Mouse (Mus musculus): ENCODE measurements around the gene Dnase1l2. TPM values are rescaled to one million over a fixed set of nuclear protein-coding genes. Genes with fewer than 3 reads are reported as not detected.
A peak's percentile ranks its signal among the peaks of the same experiment; 100 is the strongest.
"Not testable (repeated sequence)": the region's sequence is repeated elsewhere in the genome, so short reads cannot be mapped to it uniquely, and the experiment has no call there.

The Dnase1l2 gene
- polyA plus RNA-seq, 1 experiment from 2014 or later: 1.1 TPM

DNA sequence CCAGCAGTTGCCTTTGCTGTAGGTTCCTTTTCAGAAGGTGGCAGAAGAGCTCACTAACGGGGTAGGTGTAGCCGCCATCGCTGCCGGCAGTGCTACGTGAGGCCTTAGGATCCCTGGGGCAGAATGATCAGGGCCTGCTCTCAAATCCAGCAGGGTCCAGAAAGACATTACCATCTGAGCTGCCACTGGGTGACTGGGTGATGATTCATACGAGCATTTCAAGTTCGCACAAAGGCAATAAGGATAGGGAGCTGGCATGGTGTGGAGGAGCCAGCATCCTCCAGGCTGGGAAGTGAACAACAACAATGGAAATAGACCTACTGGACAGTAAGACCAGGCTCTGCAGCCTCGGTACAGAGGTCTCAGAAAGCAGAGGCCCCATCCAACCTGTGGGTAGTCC is 2.5 kb downstream of the Dnase1l2 start:
- 92% methylated on average over 8 of the region's 8 CpGs for WGBS
- peaks cover 15% of the 10 kb centered on the region for H3K36me3 ChIP-seq (replicated peaks; ENCODE audit: control insufficient read depth, insufficient read depth, low read depth, low read length)
- no peak overlapping the region for H3K4me2 ChIP-seq (ENCODE audit: low read depth, low read length)
- H3K27me3 ChIP-seq (ENCODE audit: control insufficient read depth, insufficient read depth, low read length): no peaks in the 10 kb centered on the region
- no peak for ATAC-seq (replicated peaks; ENCODE audit: insufficient number of reproducible peaks, low FRiP score, low TSS enrichment, low read depth)
- no peak overlapping the region for H3K9ac ChIP-seq (replicated peaks; ENCODE audit: low read length)
- H3K27ac ChIP-seq (replicated peaks; ENCODE audit: low read depth, low read length): no peak overlapping the region
- no peak for DNase-seq (ENCODE audit: low spot score)
- H3K4me3 ChIP-seq (ENCODE audit: low read depth, low read length): no peak overlapping the region
- no peaks in the 10 kb centered on the region for H3K9me3 ChIP-seq (replicated peaks; ENCODE audit: control insufficient read depth, low read length)
- no peaks in the 10 kb centered on the region for H3K4me1 ChIP-seq (ENCODE audit: control insufficient read depth, insufficient read depth, low read length)

DNA sequence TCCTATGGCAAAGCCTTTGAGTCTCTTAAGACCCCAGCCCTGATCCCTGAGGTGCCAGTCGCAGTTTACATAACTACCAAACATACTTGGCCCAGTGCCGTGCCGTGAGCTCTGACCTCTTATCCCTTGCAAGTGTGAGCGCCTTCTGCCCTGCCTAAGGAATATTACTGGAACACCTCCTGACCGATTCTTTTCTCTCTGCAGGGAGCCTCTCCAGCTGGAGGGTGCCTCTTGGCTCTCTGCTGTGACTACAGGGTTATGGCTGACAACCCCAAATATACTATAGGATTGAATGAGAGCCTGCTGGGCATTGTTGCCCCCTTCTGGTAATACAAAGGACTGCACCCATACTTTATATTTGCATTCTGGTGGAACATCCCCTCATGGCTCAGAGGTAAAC is 5.9 kb downstream of the Dnase1l2 start:
- H3K4me2 ChIP-seq (ENCODE audit: low read depth, low read length): no peak overlapping the region
- no peaks in the 10 kb centered on the region for H3K4me1 ChIP-seq (ENCODE audit: control insufficient read depth, insufficient read depth, low read length)
- no peak overlapping the region for H3K4me3 ChIP-seq (ENCODE audit: low read depth, low read length)
- no peak overlapping the region for H3K27ac ChIP-seq (replicated peaks; ENCODE audit: low read depth, low read length)
- DNase-seq (ENCODE audit: low spot score) (peak; percentile 65), ATAC-seq (replicated peaks; ENCODE audit: insufficient number of reproducible peaks, low FRiP score, low TSS enrichment, low read depth) (0 out of 2 replicates have a peak, but pooled peaks have one; percentile 53)
- WGBS: 75% methylated on average over 5 of the region's 5 CpGs
- no peak overlapping the region for H3K9ac ChIP-seq (replicated peaks; ENCODE audit: low read length)
- no peaks in the 10 kb centered on the region for H3K27me3 ChIP-seq (ENCODE audit: control insufficient read depth, insufficient read depth, low read length)
- no peaks in the 10 kb centered on the region for H3K9me3 ChIP-seq (replicated peaks; ENCODE audit: control insufficient read depth, low read length)
- H3K36me3 ChIP-seq (replicated peaks; ENCODE audit: control insufficient read depth, insufficient read depth, low read depth, low read length): peaks cover 3% of the 10 kb centered on the region; the same call in 1 of the 2 replicates

GRCm38 (mm10) chr17:24429201-24429983 is 13.5 kb downstream of the Dnase1l2 start:
- ATAC-seq (replicated peaks; ENCODE audit: insufficient number of reproducible peaks, low FRiP score, low TSS enrichment, low read depth) (no peak), DNase-seq (ENCODE audit: low spot score) (no peak)
- Histone ChIP-seq H3K36me3 (replicated peaks; ENCODE audit: control insufficient read depth, insufficient read depth, low read depth, low read length) (peaks cover 5% of the 10 kb centered on the region), H3K4me3 (ENCODE audit: low read depth, low read length) (no peak overlapping the region), H3K9ac (replicated peaks; ENCODE audit: low read length) (no peak overlapping the region), H3K27ac (replicated peaks; ENCODE audit: low read depth, low read length) (no peak overlapping the region), H3K27me3 (ENCODE audit: control insufficient read depth, insufficient read depth, low read length) (no peaks in the 10 kb centered on the region), H3K4me1 (ENCODE audit: control insufficient read depth, insufficient read depth, low read length) (no peaks in the 10 kb centered on the region), H3K4me2 (ENCODE audit: low read depth, low read length) (no peak overlapping the region), H3K9me3 (replicated peaks; ENCODE audit: control insufficient read depth, low read length) (no peaks in the 10 kb centered on the region)
- 90% methylated on average over 14 of the region's 14 CpGs for WGBS

GRCm38 (mm10) chr17:24427170-24427557 is 15.7 kb downstream of the Dnase1l2 start:
- H3K36me3 ChIP-seq (replicated peaks; ENCODE audit: control insufficient read depth, insufficient read depth, low read depth, low read length): peaks cover 11% of the 10 kb centered on the region
- H3K4me2 ChIP-seq (ENCODE audit: low read depth, low read length): peak overlapping the region; percentile 47
- peak overlapping the region; percentile 80; the same call in 1 of the 2 replicates for H3K27ac ChIP-seq (replicated peaks; ENCODE audit: low read depth, low read length)
- no peaks in the 10 kb centered on the region for H3K9me3 ChIP-seq (replicated peaks; ENCODE audit: control insufficient read depth, low read length)
- 6% methylated on average over 8 of the region's 8 CpGs for WGBS
- H3K27me3 ChIP-seq (ENCODE audit: control insufficient read depth, insufficient read depth, low read length): no peaks in the 10 kb centered on the region
- H3K9ac ChIP-seq (replicated peaks; ENCODE audit: low read length): peak overlapping the region; percentile 80
- no peaks in the 10 kb centered on the region for H3K4me1 ChIP-seq (ENCODE audit: control insufficient read depth, insufficient read depth, low read length)
- peak; percentile 26 for DNase-seq (ENCODE audit: low spot score)
- H3K4me3 ChIP-seq (ENCODE audit: low read depth, low read length): peak overlapping the region; percentile 50
- no peak for ATAC-seq (replicated peaks; ENCODE audit: insufficient number of reproducible peaks, low FRiP score, low TSS enrichment, low read depth)

GRCm38 (mm10) chr17:24426471-24427169 is 16.3 kb downstream of the Dnase1l2 start, which contains the start of gene Eci1:
Gene Eci1 (plus strand): TSS chr17:24426641.
- Histone ChIP-seq H3K27ac (replicated peaks; ENCODE audit: low read depth, low read length) (peak within 1 kb of the TSS; percentile 80), H3K36me3 (replicated peaks; ENCODE audit: control insufficient read depth, insufficient read depth, low read depth, low read length) (peaks cover 11% of the 10 kb centered on the region), H3K4me1 (ENCODE audit: control insufficient read depth, insufficient read depth, low read length) (no peaks in the 10 kb centered on the region), H3K9ac (replicated peaks; ENCODE audit: low read length) (peak within 1 kb of the TSS; percentile 80), H3K4me2 (ENCODE audit: low read depth, low read length) (peak within 1 kb of the TSS; percentile 47), H3K27me3 (ENCODE audit: control insufficient read depth, insufficient read depth, low read length) (no peaks in the 10 kb centered on the region), H3K4me3 (ENCODE audit: low read depth, low read length) (peak within 1 kb of the TSS; percentile 50), H3K9me3 (replicated peaks; ENCODE audit: control insufficient read depth, low read length) (no peaks in the 10 kb centered on the region)
- peak; percentile 98 for ATAC-seq (replicated peaks; ENCODE audit: insufficient number of reproducible peaks, low FRiP score, low TSS enrichment, low read depth)
- DNase-seq (ENCODE audit: low spot score): peak; percentile 91
- WGBS: 1% methylated on average over 48 of the region's 48 CpGs

DNA sequence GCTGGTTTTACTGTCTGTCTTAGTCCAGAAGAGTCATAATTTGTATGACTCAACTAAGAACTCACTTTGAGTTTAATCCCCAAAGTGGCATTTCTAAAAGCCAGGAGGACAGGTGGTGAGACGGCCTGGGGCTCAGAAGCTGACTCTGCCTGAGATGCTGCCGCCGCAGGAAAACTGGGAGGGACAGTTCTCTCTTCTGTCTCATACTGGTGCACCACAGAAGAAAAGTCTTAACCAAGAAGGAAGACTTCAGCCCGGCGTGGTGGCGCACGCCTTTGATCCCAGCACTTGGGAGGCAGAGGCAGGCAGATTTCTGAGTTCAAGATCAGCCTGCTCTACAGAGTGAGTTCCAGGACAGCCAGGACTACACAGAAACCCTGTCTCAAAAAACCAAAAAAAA is 17.0 kb downstream of the Dnase1l2 start:
- Histone ChIP-seq H3K36me3 (replicated peaks; ENCODE audit: control insufficient read depth, insufficient read depth, low read depth, low read length) (peaks cover 14% of the 10 kb centered on the region), H3K4me1 (ENCODE audit: control insufficient read depth, insufficient read depth, low read length) (no peaks in the 10 kb centered on the region), H3K9me3 (replicated peaks; ENCODE audit: control insufficient read depth, low read length) (no peaks in the 10 kb centered on the region), H3K27ac (replicated peaks; ENCODE audit: low read depth, low read length) (no peak overlapping the region), H3K9ac (replicated peaks; ENCODE audit: low read length) (no peak overlapping the region), H3K4me3 (ENCODE audit: low read depth, low read length) (no peak overlapping the region), H3K27me3 (ENCODE audit: control insufficient read depth, insufficient read depth, low read length) (no peaks in the 10 kb centered on the region), H3K4me2 (ENCODE audit: low read depth, low read length) (no peak overlapping the region; the same call in 1 of the 2 replicates)
- DNase-seq (ENCODE audit: low spot score) (no peak), ATAC-seq (replicated peaks; ENCODE audit: insufficient number of reproducible peaks, low FRiP score, low TSS enrichment, low read depth) (no peak)
- 92% methylated on average over 7 of the region's 7 CpGs for WGBS

DNA sequence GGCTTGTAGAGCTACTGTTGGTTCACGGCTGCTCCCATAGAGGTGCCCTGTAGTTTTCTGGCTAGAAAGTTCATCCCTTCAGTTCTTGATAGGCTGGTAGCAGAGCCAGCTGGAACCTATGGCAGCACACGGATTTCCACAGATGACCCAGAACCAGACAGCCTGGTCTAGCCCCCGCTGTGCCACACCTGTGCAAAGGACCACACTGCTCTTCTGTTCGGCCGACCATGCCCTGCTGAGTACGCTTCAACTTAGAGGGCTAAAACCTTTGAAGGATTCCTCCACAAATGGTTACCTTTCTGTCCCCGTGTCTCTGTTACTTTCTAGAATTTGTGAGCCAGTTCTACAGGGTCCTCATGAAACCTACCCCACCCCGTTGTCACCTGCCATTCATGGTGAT is 17.6 kb downstream of the Dnase1l2 start:
- DNase-seq (ENCODE audit: low spot score); H3K4me2 ChIP-seq (ENCODE audit: low read depth, low read length); H3K9ac ChIP-seq (replicated peaks; ENCODE audit: low read length); H3K9me3 ChIP-seq (replicated peaks; ENCODE audit: control insufficient read depth, low read length); H3K4me1 ChIP-seq (ENCODE audit: control insufficient read depth, insufficient read depth, low read length); H3K27ac ChIP-seq (replicated peaks; ENCODE audit: low read depth, low read length); H3K27me3 ChIP-seq (ENCODE audit: control insufficient read depth, insufficient read depth, low read length); H3K4me3 ChIP-seq (ENCODE audit: low read depth, low read length); ATAC-seq (replicated peaks; ENCODE audit: insufficient number of reproducible peaks, low FRiP score, low TSS enrichment, low read depth): not testable (repeated sequence)
- WGBS: 88% methylated on average over 5 of the region's 8 CpGs
- peaks cover 16% of the 10 kb centered on the region for H3K36me3 ChIP-seq (replicated peaks; ENCODE audit: control insufficient read depth, insufficient read depth, low read depth, low read length)

DNA sequence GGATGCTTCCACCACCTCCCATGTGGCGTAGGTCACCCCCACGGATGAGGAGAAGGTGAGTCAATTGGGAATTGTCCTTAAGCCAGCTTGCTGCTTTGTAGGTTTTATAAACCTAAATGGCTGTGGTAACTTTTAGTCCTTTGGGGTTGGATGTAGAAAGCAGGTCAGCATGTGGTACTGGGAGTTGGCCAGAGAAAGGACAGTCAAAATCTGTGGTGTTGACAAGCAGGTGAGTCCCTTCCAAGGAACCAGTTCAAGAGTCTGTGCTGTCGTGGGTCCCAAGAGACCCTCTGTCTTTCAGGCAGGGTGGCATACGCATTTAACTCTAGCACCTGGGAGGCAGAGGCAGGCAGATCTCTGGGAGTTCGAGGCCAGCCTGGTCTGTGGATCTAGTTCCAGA is 18.4 kb downstream of the Dnase1l2 start:
- H3K4me1 ChIP-seq (ENCODE audit: control insufficient read depth, insufficient read depth, low read length): no peaks in the 10 kb centered on the region

More for the DNA sequence above, 18.4 kb downstream of the Dnase1l2 start:
- H3K4me2 ChIP-seq (ENCODE audit: low read depth, low read length): no peak overlapping the region
- no peak overlapping the region for H3K27ac ChIP-seq (replicated peaks; ENCODE audit: low read depth, low read length)
- 94% methylated on average over 5 of the region's 5 CpGs for WGBS
- H3K9ac ChIP-seq (replicated peaks; ENCODE audit: low read length): no peak overlapping the region
- ATAC-seq (replicated peaks; ENCODE audit: insufficient number of reproducible peaks, low FRiP score, low TSS enrichment, low read depth) (no peak), DNase-seq (ENCODE audit: low spot score) (no peak)
- H3K9me3 ChIP-seq (replicated peaks; ENCODE audit: control insufficient read depth, low read length): no peaks in the 10 kb centered on the region
- H3K4me3 ChIP-seq (ENCODE audit: low read depth, low read length): no peak overlapping the region
- H3K36me3 ChIP-seq (replicated peaks; ENCODE audit: control insufficient read depth, insufficient read depth, low read depth, low read length): peaks cover 20% of the 10 kb centered on the region
- no peaks in the 10 kb centered on the region for H3K27me3 ChIP-seq (ENCODE audit: control insufficient read depth, insufficient read depth, low read length)
